Mouse (Mus musculus): Measurements from ENCODE around the gene Prkcsh. TPM values are rescaled to one million over a fixed set of nuclear protein-coding genes. Genes with fewer than 3 reads are reported as not detected.

Prkcsh gene
- total and polyA plus RNA-seq, 3 experiments = 183 to 577 (median 356) TPM

DNA sequence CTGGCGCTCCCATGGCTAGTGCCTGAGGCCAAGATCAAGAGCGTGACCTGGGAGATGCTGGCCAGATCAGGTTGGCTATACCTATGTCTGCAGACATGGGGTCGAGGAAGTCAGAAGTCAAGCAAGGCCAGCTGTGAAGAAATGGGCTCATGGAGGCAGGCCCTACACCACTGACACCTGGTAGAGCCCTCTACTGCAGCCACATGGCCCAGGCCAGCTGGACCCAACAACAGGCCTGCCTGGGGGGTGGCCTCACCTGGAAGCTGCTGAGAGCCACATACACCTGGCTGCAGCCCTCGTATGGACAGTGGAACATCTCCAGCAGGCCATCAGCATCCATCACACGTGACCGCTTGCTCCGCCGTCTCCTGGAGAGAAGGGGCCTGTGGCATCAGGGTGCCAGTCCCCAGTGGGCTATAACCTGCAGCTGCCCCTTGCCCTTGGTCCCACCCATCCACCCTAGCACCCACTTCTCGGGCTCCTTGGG is 54.5 kb downstream of the Prkcsh start:
- TF ChIP-seq RCOR1 (IDR thresholded peaks at IDR 0.05; ENCODE audit: low read depth, low read length) (no peak), TBP (IDR thresholded peaks at IDR 0.05; ENCODE audit: low read depth, low read length) (no peak), MYC (IDR thresholded peaks at IDR 0.05; ENCODE audit: low read depth, low read length) (no peak), USF2 (IDR thresholded peaks at IDR 0.05; ENCODE audit: borderline replicate concordance in 1 of 2, insufficient read depth in 1 of 2, low read depth in 1 of 2, low read length in 2 of 2) (no peak), MAZ (IDR thresholded peaks at IDR 0.05; ENCODE audit: low read depth, low read length) (no peak), SMC3 (IDR thresholded peaks at IDR 0.05; ENCODE audit: low read depth, low read length) (no peak), KAT2A (conservative IDR thresholded peaks at IDR 0.05; ENCODE audit: low read depth, low read length) (no peak), CTCF (IDR thresholded peaks at IDR 0.05 in 2 of 3, conservative IDR thresholded peaks at IDR 0.05 in 1 of 3; ENCODE audit: control insufficient read depth in 1 of 3, insufficient read depth in 1 of 3, low read depth in 2 of 3, low read length in 3 of 3, poor library complexity in 1 of 3, severe bottlenecking in 1 of 3) (no peak), POLR2AphosphoS2 (IDR thresholded peaks at IDR 0.05; ENCODE audit: low read length) (no peak), ELF1 (IDR thresholded peaks at IDR 0.05; ENCODE audit: low read depth, low read length) (no peak), MAX (IDR thresholded peaks at IDR 0.05; ENCODE audit: low read length) (no peak), TAL1 (IDR thresholded peaks at IDR 0.05; ENCODE audit: low read length) (no peak), MEF2A (IDR thresholded peaks at IDR 0.05; ENCODE audit: extremely low read depth, insufficient replicate concordance, low read depth, low read length, poor library complexity, severe bottlenecking) (no peak), ZNF384 (IDR thresholded peaks at IDR 0.05; ENCODE audit: low read depth, low read length) (no peak), UBTF (IDR thresholded peaks at IDR 0.05; ENCODE audit: borderline replicate concordance, insufficient read depth, low read depth, low read length) (no peak), NRF1 (IDR thresholded peaks at IDR 0.05; ENCODE audit: insufficient read depth, low read depth, low read length, poor library complexity, severe bottlenecking) (no peak), ZKSCAN1 (IDR thresholded peaks at IDR 0.05; ENCODE audit: low read depth, low read length) (no peak), HCFC1 (IDR thresholded peaks at IDR 0.05; ENCODE audit: low read depth, low read length) (no peak), EP300 (IDR thresholded peaks at IDR 0.05; ENCODE audit: low read depth in 1 of 2, low read length in 2 of 2) (no peak)
- Histone ChIP-seq H3K27ac (ENCODE audit: control insufficient read depth, low read depth, low read length) (no peak overlapping the region), H3K36me3 (ENCODE audit: control insufficient read depth in 1 of 2, insufficient read depth in 2 of 2, low read length in 2 of 2) (peaks cover 0 to 7% of the 10 kb centered on the region in 2 experiments; a peak in 2 of 4 replicates), H3K4me1 (ENCODE audit: control insufficient read depth in 1 of 2, insufficient read depth in 2 of 2, low read length in 2 of 2) (no peaks in the 10 kb centered on the region), H3K79me2 (ENCODE audit: control insufficient read depth, insufficient read depth, low read length, poor library complexity) (no peaks in the 10 kb centered on the region), H3K9ac (ENCODE audit: control insufficient read depth, low read depth, low read length, poor library complexity, severe bottlenecking) (no peak overlapping the region), H3K9me3 (replicated peaks; ENCODE audit: insufficient read depth, low read length) (no peaks in the 10 kb centered on the region), H3K4me3 (ENCODE audit: control insufficient read depth in 1 of 2, insufficient read depth in 1 of 2, low read depth in 2 of 2, low read length in 2 of 2) (no peak overlapping the region), H3K27me3 (ENCODE audit: control insufficient read depth in 1 of 2, insufficient read depth in 2 of 2, low read length in 2 of 2) (no peaks in the 10 kb centered on the region)
- DNase-seq (ENCODE audit: low read depth, low spot score) = no peak

DNA sequence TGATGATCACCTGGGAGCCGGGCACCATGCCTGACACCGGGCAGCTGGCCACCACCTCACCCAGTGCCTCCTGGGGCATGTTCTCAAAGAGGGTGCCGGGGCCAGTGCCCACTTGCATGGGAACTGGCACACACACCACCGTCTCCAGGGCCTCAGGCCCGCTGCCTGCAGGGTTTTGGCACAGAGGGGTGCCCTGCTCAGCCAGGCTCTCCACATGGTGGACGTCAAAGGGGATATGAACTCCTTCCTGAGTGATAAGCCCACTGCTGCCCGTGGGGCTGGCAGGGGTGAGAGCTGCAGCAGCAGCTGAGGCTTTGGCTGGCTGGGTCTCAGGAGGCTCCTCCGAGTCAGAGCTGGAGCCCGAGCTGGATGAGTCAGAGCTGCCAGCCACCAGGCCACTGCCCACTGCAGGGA is 55.4 kb downstream of the Prkcsh start:
- H3K4me1 ChIP-seq (ENCODE audit: control insufficient read depth in 1 of 2, insufficient read depth in 2 of 2, low read length in 2 of 2) = no peaks in the 10 kb centered on the region

More for the DNA sequence above, 55.4 kb downstream of the Prkcsh start:
- H3K36me3 ChIP-seq (ENCODE audit: control insufficient read depth in 1 of 2, insufficient read depth in 2 of 2, low read length in 2 of 2) = peaks cover 0 to 7% of the 10 kb centered on the region in 2 experiments; a peak in 2 of 4 replicates
- no peak for TF ChIP-seq CHD2 (IDR thresholded peaks at IDR 0.05; ENCODE audit: low read length)
- TF ChIP-seq RCOR1 (IDR thresholded peaks at IDR 0.05; ENCODE audit: low read depth, low read length) = no peak
- no peak for TF ChIP-seq GATA1 (IDR thresholded peaks at IDR 0.05; ENCODE audit: low read depth, low read length)
- no peak for TF ChIP-seq POLR2A (IDR thresholded peaks at IDR 0.05; ENCODE audit: control insufficient read depth in 1 of 2, insufficient read depth in 1 of 2, low read depth in 1 of 2, low read length in 2 of 2, poor library complexity in 1 of 2)
- no peak for TF ChIP-seq UBTF (IDR thresholded peaks at IDR 0.05; ENCODE audit: borderline replicate concordance, insufficient read depth, low read depth, low read length)
- TF ChIP-seq MAZ (IDR thresholded peaks at IDR 0.05; ENCODE audit: low read depth, low read length) = no peak
- no peak for TF ChIP-seq MAX (IDR thresholded peaks at IDR 0.05; ENCODE audit: low read length)
- TF ChIP-seq TAL1 (IDR thresholded peaks at IDR 0.05; ENCODE audit: low read length) = no peak
- TF ChIP-seq RAD21 (IDR thresholded peaks at IDR 0.05; ENCODE audit: low read depth, low read length) = no peak
- TF ChIP-seq POLR2AphosphoS2 (IDR thresholded peaks at IDR 0.05; ENCODE audit: low read length) = no peak
- TF ChIP-seq E2F4 (IDR thresholded peaks at IDR 0.05; ENCODE audit: borderline replicate concordance, low read depth, low read length) = no peak
- no peak for TF ChIP-seq MYB (IDR thresholded peaks at IDR 0.05; ENCODE audit: low read depth, low read length)
- no peak for TF ChIP-seq ELF1 (IDR thresholded peaks at IDR 0.05; ENCODE audit: low read depth, low read length)
- DNase-seq (ENCODE audit: low read depth, low spot score) = no peak
- H3K9me3 ChIP-seq (replicated peaks; ENCODE audit: insufficient read depth, low read length) = no peaks in the 10 kb centered on the region
- H3K9ac ChIP-seq (ENCODE audit: control insufficient read depth, low read depth, low read length, poor library complexity, severe bottlenecking) = no peak overlapping the region
- no peaks in the 10 kb centered on the region for H3K79me2 ChIP-seq (ENCODE audit: control insufficient read depth, insufficient read depth, low read length, poor library complexity)
- H3K4me3 ChIP-seq (ENCODE audit: control insufficient read depth in 1 of 2, insufficient read depth in 1 of 2, low read depth in 2 of 2, low read length in 2 of 2) = no peak overlapping the region
- H3K27me3 ChIP-seq (ENCODE audit: control insufficient read depth in 1 of 2, insufficient read depth in 2 of 2, low read length in 2 of 2) = no peaks in the 10 kb centered on the region
- H3K27ac ChIP-seq (ENCODE audit: control insufficient read depth, low read depth, low read length) = no peak overlapping the region

All from MEL (cell line).